Mouse (Mus musculus): ENCODE measurements around the gene Fam198b. TPM values are rescaled to one million over a fixed set of nuclear protein-coding genes. Genes with fewer than 3 reads are reported as not detected.

The Fam198b gene
- total and polyA plus RNA-seq, 3 experiments = 1.5 to 3.1 TPM; not detected in 1

DNA sequence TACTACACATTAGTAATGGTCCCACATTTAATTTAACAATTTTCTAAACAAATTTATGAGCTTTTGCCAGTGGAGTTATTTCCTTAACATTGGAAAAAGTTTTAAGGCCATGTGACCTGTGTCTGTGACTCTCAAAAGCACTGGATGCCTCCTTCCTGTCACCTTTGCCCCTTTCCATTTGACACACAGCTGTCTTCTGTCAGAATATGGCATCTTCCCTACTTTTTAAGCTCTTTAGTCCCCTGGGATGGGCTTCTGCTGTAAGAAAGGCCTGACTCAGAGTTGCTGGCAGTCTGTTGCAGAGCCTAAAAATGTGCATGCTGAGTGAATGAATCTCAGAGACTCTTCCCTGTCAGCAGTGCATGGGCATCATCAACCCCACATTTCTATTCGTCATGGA, 63.4 kb downstream of the Fam198b start:
- Histone ChIP-seq H3K9me3 (replicated peaks; ENCODE audit: insufficient read depth, low read length) (no peaks in the 10 kb centered on the region), H3K79me2 (ENCODE audit: control insufficient read depth, insufficient read depth, low read length, poor library complexity) (no peaks in the 10 kb centered on the region), H3K4me1 (ENCODE audit: control insufficient read depth in 1 of 2, insufficient read depth in 2 of 2, low read length in 2 of 2) (peaks cover 4 to 5% of the 10 kb centered on the region in 2 experiments; a peak in 2 of 4 replicates), H3K27me3 (ENCODE audit: control insufficient read depth in 1 of 2, insufficient read depth in 2 of 2, low read length in 2 of 2) (no peaks in the 10 kb centered on the region), H3K9ac (ENCODE audit: control insufficient read depth, low read depth, low read length, poor library complexity, severe bottlenecking) (no peak overlapping the region), H3K27ac (ENCODE audit: control insufficient read depth, low read depth, low read length) (no peak overlapping the region), H3K4me3 (ENCODE audit: control insufficient read depth in 1 of 2, insufficient read depth in 1 of 2, low read depth in 2 of 2, low read length in 2 of 2) (no peak overlapping the region), H3K36me3 (ENCODE audit: control insufficient read depth in 1 of 2, insufficient read depth in 2 of 2, low read length in 2 of 2) (no peaks in the 10 kb centered on the region; a peak in 1 of 4 replicates)
- no peak for DNase-seq (ENCODE audit: low read depth, low spot score)
- TF ChIP-seq MXI1 (IDR thresholded peaks at IDR 0.05; ENCODE audit: low read depth, low read length) (no peak), USF1 (IDR thresholded peaks at IDR 0.05; ENCODE audit: low read depth, low read length) (no peak), NELFE (IDR thresholded peaks at IDR 0.05; ENCODE audit: low read depth, low read length) (no peak), ZMIZ1 (IDR thresholded peaks at IDR 0.05; ENCODE audit: low read depth, low read length) (no peak), SMC3 (IDR thresholded peaks at IDR 0.05; ENCODE audit: low read depth, low read length) (no peak), CTCF (IDR thresholded peaks at IDR 0.05 in 2 of 3, conservative IDR thresholded peaks at IDR 0.05 in 1 of 3; ENCODE audit: control insufficient read depth in 1 of 3, insufficient read depth in 1 of 3, low read depth in 2 of 3, low read length in 3 of 3, poor library complexity in 1 of 3, severe bottlenecking in 1 of 3) (no peak), EP300 (IDR thresholded peaks at IDR 0.05; ENCODE audit: low read depth in 1 of 2, low read length in 2 of 2) (no peak), E2F4 (IDR thresholded peaks at IDR 0.05; ENCODE audit: borderline replicate concordance, low read depth, low read length) (no peak), ELF1 (IDR thresholded peaks at IDR 0.05; ENCODE audit: low read depth, low read length) (no peak), POLR2A (IDR thresholded peaks at IDR 0.05; ENCODE audit: control insufficient read depth in 1 of 2, insufficient read depth in 1 of 2, low read depth in 1 of 2, low read length in 2 of 2, poor library complexity in 1 of 2) (no peak), RCOR1 (IDR thresholded peaks at IDR 0.05; ENCODE audit: low read depth, low read length) (no peak)

- no peak overlapping the region for H3K4me3 ChIP-seq (ENCODE audit: control insufficient read depth in 1 of 2, insufficient read depth in 1 of 2, low read depth in 2 of 2, low read length in 2 of 2)
- no peak overlapping the region for H3K27ac ChIP-seq (ENCODE audit: control insufficient read depth, low read depth, low read length)
- no peak overlapping the region for H3K9ac ChIP-seq (ENCODE audit: control insufficient read depth, low read depth, low read length, poor library complexity, severe bottlenecking)
- DNase-seq (ENCODE audit: low read depth, low spot score) = no peak
- TF ChIP-seq MXI1 (IDR thresholded peaks at IDR 0.05; ENCODE audit: low read depth, low read length) = no peak
- TF ChIP-seq ZMIZ1 (IDR thresholded peaks at IDR 0.05; ENCODE audit: low read depth, low read length) = no peak
- H3K36me3 ChIP-seq (ENCODE audit: control insufficient read depth in 1 of 2, insufficient read depth in 2 of 2, low read length in 2 of 2) = no peaks in the 10 kb centered on the region; a peak in 1 of 4 replicates
- peaks cover 4 to 5% of the 10 kb centered on the region in 2 experiments; a peak in 2 of 4 replicates for H3K4me1 ChIP-seq (ENCODE audit: control insufficient read depth in 1 of 2, insufficient read depth in 2 of 2, low read length in 2 of 2)
- no peaks in the 10 kb centered on the region for H3K27me3 ChIP-seq (ENCODE audit: control insufficient read depth in 1 of 2, insufficient read depth in 2 of 2, low read length in 2 of 2)
- no peaks in the 10 kb centered on the region for H3K9me3 ChIP-seq (replicated peaks; ENCODE audit: insufficient read depth, low read length)
- no peaks in the 10 kb centered on the region for H3K79me2 ChIP-seq (ENCODE audit: control insufficient read depth, insufficient read depth, low read length, poor library complexity)
Measured at GRCm38 (mm10) chr3:79948151-79948550, 63.8 kb downstream of the Fam198b start.

GRCm38 (mm10) chr3:79953164-79953759, 68.9 kb downstream of the Fam198b start:
- H3K4me1 ChIP-seq (ENCODE audit: control insufficient read depth in 1 of 2, insufficient read depth in 2 of 2, low read length in 2 of 2) = peaks cover 4 to 5% of the 10 kb centered on the region in 2 experiments; a peak in 2 of 4 replicates
- H3K27me3 ChIP-seq (ENCODE audit: control insufficient read depth in 1 of 2, insufficient read depth in 2 of 2, low read length in 2 of 2) = no peaks in the 10 kb centered on the region
- no peaks in the 10 kb centered on the region for H3K9me3 ChIP-seq (replicated peaks; ENCODE audit: insufficient read depth, low read length)
- H3K36me3 ChIP-seq (ENCODE audit: control insufficient read depth in 1 of 2, insufficient read depth in 2 of 2, low read length in 2 of 2) = no peaks in the 10 kb centered on the region; a peak in 1 of 4 replicates
- DNase-seq (ENCODE audit: low read depth, low spot score) = no peak
- TF ChIP-seq KAT2A (conservative IDR thresholded peaks at IDR 0.05; ENCODE audit: low read depth, low read length) (no peak), HCFC1 (IDR thresholded peaks at IDR 0.05; ENCODE audit: low read depth, low read length) (no peak), ELF1 (IDR thresholded peaks at IDR 0.05; ENCODE audit: low read depth, low read length) (no peak), POLR2AphosphoS5 (IDR thresholded peaks at IDR 0.05; ENCODE audit: borderline replicate concordance, low read depth, low read length) (no peak), SMC3 (IDR thresholded peaks at IDR 0.05; ENCODE audit: low read depth, low read length) (no peak), GATA1 (IDR thresholded peaks at IDR 0.05; ENCODE audit: low read depth, low read length) (no peak), RCOR1 (IDR thresholded peaks at IDR 0.05; ENCODE audit: low read depth, low read length) (no peak), POLR2AphosphoS2 (IDR thresholded peaks at IDR 0.05; ENCODE audit: low read length) (no peak), UBTF (IDR thresholded peaks at IDR 0.05; ENCODE audit: borderline replicate concordance, insufficient read depth, low read depth, low read length) (no peak), MAZ (IDR thresholded peaks at IDR 0.05; ENCODE audit: low read depth, low read length) (no peak), ZMIZ1 (IDR thresholded peaks at IDR 0.05; ENCODE audit: low read depth, low read length) (no peak), CHD1 (IDR thresholded peaks at IDR 0.05; ENCODE audit: low read depth, low read length) (no peak), SIN3A (IDR thresholded peaks at IDR 0.05; ENCODE audit: low read length) (no peak), MAX (IDR thresholded peaks at IDR 0.05; ENCODE audit: low read length) (no peak), TBP (IDR thresholded peaks at IDR 0.05; ENCODE audit: low read depth, low read length) (no peak), POLR2A (IDR thresholded peaks at IDR 0.05; ENCODE audit: control insufficient read depth in 1 of 2, insufficient read depth in 1 of 2, low read depth in 1 of 2, low read length in 2 of 2, poor library complexity in 1 of 2) (no peak), CHD2 (IDR thresholded peaks at IDR 0.05; ENCODE audit: low read length) (no peak)
- no peaks in the 10 kb centered on the region for H3K79me2 ChIP-seq (ENCODE audit: control insufficient read depth, insufficient read depth, low read length, poor library complexity)
- H3K4me3 ChIP-seq (ENCODE audit: control insufficient read depth in 1 of 2, insufficient read depth in 1 of 2, low read depth in 2 of 2, low read length in 2 of 2) = no peak overlapping the region
- no peak overlapping the region for H3K27ac ChIP-seq (ENCODE audit: control insufficient read depth, low read depth, low read length)
- H3K9ac ChIP-seq (ENCODE audit: control insufficient read depth, low read depth, low read length, poor library complexity, severe bottlenecking) = no peak overlapping the region

All from MEL (cell line).